Mouse (Mus musculus): ENCODE data around the gene Trpm7.

Gene Trpm7

GRCm38 (mm10) chr2:126816644-126817347 is 59.2 kb downstream of the Trpm7 start:
- DNase-seq (ENCODE audit: low read depth, low spot score): no peak

DNA sequence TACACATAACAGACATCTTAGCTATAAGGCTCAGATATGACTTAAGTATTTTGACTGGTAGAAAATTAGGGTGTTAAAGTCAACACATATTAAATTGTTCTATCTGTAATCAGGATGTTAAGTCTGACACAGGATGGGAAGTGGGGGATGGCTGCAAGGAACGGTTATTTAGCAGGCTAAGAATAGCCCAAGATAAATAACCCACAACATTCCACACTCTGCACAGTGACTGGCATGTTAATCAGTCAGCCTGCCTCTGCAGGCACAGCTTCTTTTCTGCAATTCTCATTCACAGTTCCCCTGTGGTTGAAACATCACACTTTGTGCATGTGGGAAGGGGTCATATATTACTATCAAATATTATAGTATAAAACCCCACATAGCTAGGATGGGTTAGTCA is 60.2 kb downstream of the Trpm7 start:
- no peak for DNase-seq (ENCODE audit: low read depth, low spot score)

GRCm38 (mm10) chr2:126801980-126802379 is 74.0 kb downstream of the Trpm7 start:
- no peak for DNase-seq (ENCODE audit: low read depth, low spot score)

DNA sequence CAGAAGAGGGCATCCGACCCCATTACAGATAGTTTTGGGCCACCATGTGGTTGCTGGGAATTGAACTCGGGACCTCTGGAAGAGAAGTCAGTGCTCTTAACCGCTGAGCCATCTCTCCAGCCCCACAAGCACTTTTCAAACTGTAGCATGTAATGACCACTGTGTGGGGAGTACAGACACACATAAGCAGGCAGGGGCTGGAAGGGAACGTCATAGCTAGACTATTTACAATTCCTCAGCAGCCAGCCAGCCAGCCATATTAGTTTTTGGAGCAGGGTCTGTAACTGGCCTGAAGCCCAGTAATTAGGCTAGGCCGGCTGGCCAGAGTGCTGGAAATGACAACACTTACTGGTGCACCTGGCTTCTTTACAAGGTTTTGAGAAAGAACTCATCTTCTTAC is 77.6 kb downstream of the Trpm7 start:
- DNase-seq (ENCODE audit: low read depth, low spot score): no peak

DNA sequence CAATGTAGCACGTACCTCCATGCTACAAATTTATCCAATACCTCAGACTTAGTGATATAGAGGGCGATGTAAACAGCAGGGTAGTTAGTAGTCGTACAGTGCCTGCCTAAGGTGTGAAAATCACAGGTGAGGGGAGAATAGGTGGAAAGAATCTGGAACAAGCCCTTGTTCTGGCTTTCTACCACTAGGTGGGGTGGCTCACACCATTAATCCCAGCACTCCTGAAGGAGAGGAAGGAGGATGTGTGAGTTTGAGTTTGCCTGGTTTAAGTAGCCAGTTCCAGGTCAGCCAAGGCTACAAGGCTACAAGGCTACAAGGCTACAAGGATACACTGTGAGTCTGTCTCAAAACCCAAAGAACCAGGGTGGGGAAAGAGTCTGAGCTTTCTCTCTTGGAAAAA is 80.3 kb downstream of the Trpm7 start:
- no peak for DNase-seq (ENCODE audit: low read depth, low spot score)

GRCm38 (mm10) chr2:126792611-126793010 is 83.4 kb downstream of the Trpm7 start:
- DNase-seq (ENCODE audit: low read depth, low spot score): no peak

- no peak for DNase-seq (ENCODE audit: low read depth, low spot score)
Observed at GRCm38 (mm10) chr2:126787721-126788342, 88.2 kb downstream of the Trpm7 start.

DNA sequence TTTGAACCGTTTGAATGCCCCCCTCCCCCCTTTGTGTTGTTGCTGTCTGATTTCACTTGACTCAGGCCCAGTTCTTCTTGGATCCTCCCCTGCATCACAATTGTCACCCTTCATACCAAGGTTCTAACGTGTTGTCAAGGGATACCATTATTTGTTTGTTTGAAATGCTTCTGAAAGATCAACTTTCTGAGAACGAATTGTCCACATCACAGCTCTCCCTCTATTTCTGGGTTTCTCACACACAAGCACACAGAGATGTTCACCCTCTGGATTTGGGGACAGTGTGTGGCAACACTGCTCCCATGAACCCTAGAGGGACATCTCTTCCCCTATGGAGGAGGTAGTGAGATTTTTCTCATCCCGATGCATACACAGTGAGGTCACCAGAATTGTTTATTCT is 92.7 kb downstream of the Trpm7 start, which contains the start of gene Usp50:
Gene Usp50 (minus strand): TSS at position 101 of the 400 bp plus-strand sequence.
- no peak for DNase-seq (ENCODE audit: low read depth, low spot score)

DNA sequence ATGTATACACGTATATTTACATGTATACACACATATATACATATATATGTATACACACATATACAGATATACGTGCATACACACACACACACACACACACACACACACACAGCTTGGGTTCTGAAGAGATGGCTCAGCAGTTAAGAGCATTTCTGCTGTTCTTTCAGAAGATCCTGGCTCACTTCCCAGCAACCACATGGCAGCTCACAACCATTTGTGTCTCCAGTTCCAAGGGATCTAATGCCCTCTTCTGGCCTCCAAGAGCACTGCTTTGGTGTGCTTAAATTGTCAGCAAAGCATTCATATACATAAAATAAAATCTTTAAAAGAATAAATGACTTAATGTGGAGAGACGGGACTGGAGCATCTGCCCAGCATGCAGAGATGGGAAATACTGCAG is 93.6 kb downstream of the Trpm7 start:
- peak; percentile 9 for DNase-seq (ENCODE audit: low read depth, low spot score)

DNA sequence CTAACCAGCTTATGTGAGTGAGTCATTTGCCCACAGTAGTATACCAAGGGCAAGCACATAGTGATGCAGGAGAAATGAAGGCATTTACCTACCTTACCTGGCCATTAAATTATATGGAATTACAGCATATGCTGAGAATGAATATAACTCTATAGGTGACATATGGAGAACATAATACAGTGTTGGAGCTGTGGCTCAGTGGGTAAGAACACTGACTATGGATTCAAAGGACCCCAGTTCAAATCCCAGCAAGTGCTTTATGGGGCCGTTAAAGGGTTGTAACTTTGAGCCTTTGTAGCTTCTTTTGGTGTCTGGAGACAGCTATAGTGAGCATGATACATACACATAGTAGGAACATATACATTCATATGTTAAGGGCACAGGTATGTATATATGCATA is 94.6 kb downstream of the Trpm7 start:
- DNase-seq (ENCODE audit: low read depth, low spot score): no peak

- no peak for DNase-seq (ENCODE audit: low read depth, low spot score)
Observed at GRCm38 (mm10) chr2:126780286-126780685, 95.7 kb downstream of the Trpm7 start.

DNA sequence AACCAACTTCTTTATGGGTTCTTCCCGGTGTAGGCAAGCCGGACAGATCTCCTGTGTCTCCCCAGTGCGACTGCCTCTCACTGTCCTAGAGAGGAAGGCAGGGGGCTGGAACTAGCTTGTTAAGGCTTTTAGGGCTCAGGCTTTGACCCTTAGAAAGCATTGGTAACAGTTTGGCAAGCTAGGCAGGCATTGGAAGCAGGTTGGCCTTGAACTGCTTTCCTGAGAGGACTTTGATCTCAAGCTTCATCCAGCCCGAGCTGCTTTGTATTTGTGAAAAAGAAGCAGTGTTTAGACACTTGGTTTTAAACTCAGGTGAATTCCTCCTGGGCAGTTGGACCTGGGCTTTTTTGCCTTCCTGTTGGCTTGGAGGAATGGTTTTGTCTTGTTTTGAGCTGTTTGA is 97.2 kb downstream of the Trpm7 start:
- no peak for DNase-seq (ENCODE audit: low read depth, low spot score)

DNA sequence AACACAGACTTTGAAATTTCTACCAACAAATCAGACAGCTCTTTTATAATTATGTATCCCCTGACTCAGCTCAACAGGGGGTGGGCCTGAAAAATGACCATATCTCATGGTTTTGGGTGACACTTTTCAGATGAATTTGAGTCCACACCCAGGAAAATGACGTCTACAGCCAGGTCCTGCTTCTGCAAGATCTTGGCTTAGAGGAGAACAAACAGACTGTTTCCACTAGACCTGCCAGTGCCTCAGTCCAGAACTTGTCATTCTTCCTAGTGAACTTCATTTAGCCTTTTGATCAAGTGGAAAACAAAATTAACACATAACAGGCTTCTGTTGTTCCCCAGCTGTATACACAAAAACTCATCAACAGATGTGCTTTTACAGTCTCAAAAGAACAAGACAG is 99.6 kb downstream of the Trpm7 start:
- no peak for DNase-seq (ENCODE audit: low read depth, low spot score)

DNA sequence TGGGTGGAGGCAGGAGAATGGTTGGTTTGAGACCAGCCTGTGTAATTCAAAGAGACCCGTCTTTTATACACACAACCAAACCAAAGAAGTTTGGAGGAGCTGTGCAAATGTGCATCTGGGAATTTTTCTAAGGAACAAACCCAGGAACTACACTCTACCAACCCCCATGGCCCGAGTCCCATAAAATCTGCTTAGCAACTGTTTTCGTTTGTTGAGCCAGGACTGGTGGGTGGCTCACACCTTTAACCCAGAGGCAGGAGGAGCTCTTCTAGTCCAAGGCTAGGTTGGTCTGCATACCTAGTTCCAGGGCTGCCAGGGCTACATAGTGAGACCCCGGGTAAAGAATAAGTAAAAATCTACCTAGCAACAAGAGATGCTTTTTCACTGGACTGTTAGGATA is 100.1 kb downstream of the Trpm7 start:
- DNase-seq (ENCODE audit: low read depth, low spot score): no peak

DNA sequence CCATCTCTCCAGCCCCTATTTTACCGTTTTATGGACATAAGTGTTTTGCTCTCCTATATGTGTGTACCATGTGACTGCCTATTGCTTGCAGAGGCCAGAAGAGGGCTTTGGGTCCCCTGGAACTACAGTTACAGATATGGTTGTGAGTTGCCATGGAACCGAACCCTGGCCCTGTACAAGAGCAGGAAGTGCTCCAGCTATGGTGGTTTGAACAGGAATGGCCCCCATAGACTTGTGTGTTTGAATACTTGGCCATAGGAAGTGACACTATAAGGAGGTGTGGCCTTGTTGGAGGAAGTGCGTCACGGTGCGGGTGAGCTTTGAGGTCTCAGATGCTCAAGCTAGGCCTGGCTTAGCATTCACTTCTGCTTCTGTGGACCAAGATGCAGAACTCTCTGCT is 103.8 kb downstream of the Trpm7 start:
- DNase-seq (ENCODE audit: low read depth, low spot score): no peak

DNA sequence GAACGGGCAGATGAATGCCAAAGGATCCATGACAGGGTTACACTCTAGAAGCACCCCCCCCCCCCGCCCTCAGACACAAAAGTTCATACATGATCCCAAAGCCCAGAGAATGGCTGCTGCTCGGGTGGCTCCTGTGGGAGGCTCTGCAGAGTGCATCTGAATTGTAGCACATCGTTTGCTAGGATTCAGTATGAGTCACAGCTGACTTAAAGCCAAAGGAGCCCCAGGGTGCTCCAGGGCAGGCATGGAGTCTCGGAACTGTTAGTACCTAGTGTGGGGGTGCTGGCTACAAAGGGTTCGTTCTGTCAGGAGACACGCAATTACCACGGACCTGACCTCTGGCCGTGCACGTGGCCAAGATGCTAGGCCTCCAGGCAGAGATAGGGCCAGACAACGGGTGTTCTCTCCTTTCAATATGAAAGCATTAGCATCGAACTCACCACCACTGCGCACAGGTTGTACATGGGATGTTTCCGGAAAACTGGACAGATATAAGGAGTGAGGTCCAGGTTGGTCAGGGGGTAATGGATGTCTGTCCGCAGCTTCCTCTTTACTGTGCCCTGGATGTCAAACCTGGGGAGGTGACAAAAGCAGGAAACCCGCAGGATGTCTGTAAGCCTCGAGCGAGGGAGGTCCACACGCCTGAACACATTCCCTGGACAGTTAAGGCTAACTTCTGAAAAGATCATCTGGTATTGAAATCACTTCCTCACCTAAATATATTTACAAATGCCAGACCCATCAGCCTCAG is 106.4 kb downstream of the Trpm7 start:
- DNase-seq (ENCODE audit: low read depth, low spot score): no peak

DNA sequence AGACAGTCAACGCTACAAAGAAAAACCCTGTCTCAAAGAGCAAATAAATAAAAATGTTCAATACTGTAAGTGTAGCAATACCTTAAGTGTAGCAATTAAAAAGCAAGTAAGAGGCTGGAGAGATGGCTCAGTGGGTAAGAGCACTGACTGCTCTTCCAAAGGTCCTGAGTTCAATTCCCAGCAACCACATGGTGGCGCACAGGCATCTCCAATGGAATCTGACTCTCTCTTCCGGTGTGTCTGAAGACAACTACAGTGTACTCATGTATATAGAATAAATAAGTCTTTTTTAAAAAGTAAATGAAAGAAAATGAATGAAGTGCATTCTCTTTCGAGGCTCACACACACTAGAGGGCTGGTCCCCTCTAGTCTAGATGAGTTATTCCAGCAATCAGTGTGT is 107.8 kb downstream of the Trpm7 start:
- DNase-seq (ENCODE audit: low read depth, low spot score): no peak

- DNase-seq (ENCODE audit: low read depth, low spot score): no peak
Observed at GRCm38 (mm10) chr2:126767599-126767998, 108.4 kb downstream of the Trpm7 start.

GRCm38 (mm10) chr2:126765867-126766582 is 110.0 kb downstream of the Trpm7 start:
- DNase-seq (ENCODE audit: low read depth, low spot score): no peak

- DNase-seq (ENCODE audit: low read depth, low spot score): no peak
Observed at GRCm38 (mm10) chr2:126759351-126759750, 116.7 kb downstream of the Trpm7 start.

- no peak for DNase-seq (ENCODE audit: low read depth, low spot score)
Observed at GRCm38 (mm10) chr2:126755664-126756063, 120.4 kb downstream of the Trpm7 start.

GRCm38 (mm10) chr2:126743389-126743788 is 132.6 kb downstream of the Trpm7 start:
- DNase-seq (ENCODE audit: low read depth, low spot score): no peak
